Mouse (Mus musculus) embryonic facial prominence, embryonic 14.5 days (tissue): ENCODE results near the gene Mfsd2b. TPM values are rescaled to one million over a fixed set of nuclear protein-coding genes. Genes with fewer than 3 reads are reported as not detected.

Experiments used
- ATAC-seq: fragments of 200-750 bp; cut with Nextera tagmentation; 2 replicates; pipeline ENCODE4 v1.8.0; 2017; ENCODE audit warnings: low read depth, moderate number of reproducible peaks, moderate TSS enrichment
- DNase-seq: peaks from one replicate; pipeline ENCODE4 v3.0.0-alpha.2; 2015; ENCODE audit warnings: low spot score
- H3K27ac ChIP-seq: fragments of 300-500 bp; sonication (generic); replicated peaks from 2 replicates; pipeline ENCODE4 v1.5.1; 2014; ENCODE audit warnings: low read depth, mild to moderate bottlenecking, low read length, moderate library complexity
- H3K27me3 ChIP-seq: fragments of 300-500 bp; sonication (generic); replicated peaks from 2 replicates; pipeline ENCODE4 v1.6.1; 2014; ENCODE audit warnings: low read length; ENCODE audit not compliant: control insufficient read depth, insufficient read depth
- H3K36me3 ChIP-seq: fragments of 300-500 bp; sonication (generic); 2 replicates; pipeline ENCODE4 v1.6.1; 2014; ENCODE audit warnings: low read length, mixed read lengths; ENCODE audit not compliant: control insufficient read depth, insufficient read depth
- H3K4me1 ChIP-seq: fragments of 300-500 bp; sonication (generic); 2 replicates; pipeline ENCODE4 v1.6.1; 2014; ENCODE audit warnings: antibody characterized with exemption, low read length; ENCODE audit not compliant: control insufficient read depth, insufficient read depth
- H3K4me2 ChIP-seq: fragments of 300-500 bp; sonication (generic); 2 replicates; pipeline ENCODE4 v1.6.1; 2014; ENCODE audit warnings: low read depth, mild to moderate bottlenecking, low read length, moderate library complexity, mixed read lengths
- H3K4me3 ChIP-seq: fragments of 300-500 bp; sonication (generic); 2 replicates; pipeline ENCODE4 v1.5.1; 2014; ENCODE audit warnings: low read depth, mild to moderate bottlenecking, low read length
- H3K9ac ChIP-seq: fragments of 300-500 bp; sonication (generic); 2 replicates; pipeline ENCODE4 v1.6.1; 2014; ENCODE audit warnings: low read depth, mild to moderate bottlenecking, low read length, moderate library complexity, mixed read lengths
- H3K9me3 ChIP-seq: fragments of 300-500 bp; sonication (generic); 2 replicates; pipeline ENCODE4 v1.6.1; 2016; ENCODE audit warnings: low read length; ENCODE audit not compliant: control insufficient read depth
- WGBS: fragments of 180-500 bp; shearing (Covaris S2); extraction: QIAGEN DNeasy Blood & Tissue Kit; methylation state at CpG from one replicate; pipeline ENCODE4 v1.1.7; 2014; 5-methylcytosine and 5-hydroxymethylcytosine counted together
- polyA plus RNA-seq: library from polyadenylated mRNA; unstranded; fragments of >200 nt; fragmentation: Nextera tagmentation; extraction: Ambion mirVana; gene quantifications from 2 replicates; pipeline ENCODE4 v1.2.1, GENCODE M21; 2014

Gene Mfsd2b
- polyA plus RNA-seq, 1 experiment from 2014 or later: 0.70 TPM

DNA sequence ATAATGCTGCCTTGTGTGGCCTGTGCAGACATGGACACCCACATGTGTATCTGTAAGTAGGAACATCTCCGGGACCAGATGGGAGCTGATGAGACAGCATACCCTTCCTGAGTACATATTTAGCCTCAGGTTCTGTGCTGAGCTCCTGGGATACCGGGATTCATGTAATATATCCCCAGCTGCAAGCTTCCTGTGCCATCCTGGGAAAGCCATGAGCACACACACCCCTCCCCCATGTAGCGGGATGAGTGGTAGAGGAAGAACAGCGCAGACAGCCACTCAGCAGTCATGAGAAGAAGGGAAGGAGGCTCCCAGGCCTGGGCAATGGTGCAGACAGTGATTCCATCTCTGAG is 9.8 kb downstream of the Mfsd2b start:
- 0 out of 2 replicates have a peak overlapping the region, but pooled peaks have one; percentile 11 for H3K9ac ChIP-seq
- H3K27ac ChIP-seq: peak overlapping the region; percentile 61
- H3K36me3 ChIP-seq: no peaks in the 10 kb centered on the region
- no peak overlapping the region for H3K4me3 ChIP-seq
- peaks cover 13% of the 10 kb centered on the region for H3K4me1 ChIP-seq
- DNase-seq (peak; percentile 22), ATAC-seq (peak; percentile 7; the same call in 1 of the 2 replicates)
- no peak overlapping the region for H3K4me2 ChIP-seq
- H3K9me3 ChIP-seq: no peaks in the 10 kb centered on the region
- WGBS: 62% methylated on average over 4 of the region's 4 CpGs
- no peaks in the 10 kb centered on the region for H3K27me3 ChIP-seq

DNA sequence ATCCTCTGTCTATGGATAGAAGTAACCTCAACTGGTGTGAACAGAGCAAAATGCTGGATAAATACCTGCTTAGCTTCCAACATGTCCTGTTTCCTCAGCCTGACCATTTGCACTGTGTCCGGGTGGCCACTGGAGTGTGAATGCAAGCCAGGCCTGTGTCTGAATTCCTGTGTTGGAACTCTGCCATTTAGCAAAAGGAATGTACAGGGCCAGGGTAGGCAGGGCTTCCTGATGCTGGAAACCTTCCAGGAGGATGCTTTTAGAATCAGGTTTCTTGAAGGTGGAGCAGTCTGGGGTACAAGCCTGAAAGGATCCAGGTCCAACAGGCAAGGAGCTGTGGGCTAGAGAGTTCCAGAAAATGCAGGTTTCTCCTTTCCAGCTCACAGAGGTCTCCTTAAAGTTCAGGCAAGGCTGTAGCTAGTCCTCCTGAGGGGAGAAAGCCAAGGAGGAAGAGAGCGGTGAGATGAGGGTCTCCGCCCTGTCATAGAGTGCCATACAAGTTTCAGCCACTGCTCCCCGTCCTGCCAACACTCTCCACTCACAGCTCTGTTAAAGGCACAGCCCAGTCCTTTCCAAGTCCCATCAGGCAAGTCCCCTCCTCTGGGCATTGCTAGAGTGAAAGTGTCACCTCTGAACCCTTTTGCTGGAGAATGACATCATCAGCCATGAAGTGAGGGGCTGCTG is 10.4 kb downstream of the Mfsd2b start:
- WGBS: 41% methylated on average over 4 of the region's 4 CpGs
- no peaks in the 10 kb centered on the region for H3K9me3 ChIP-seq
- peak; percentile 89 for DNase-seq
- H3K27ac ChIP-seq: peak overlapping the region; percentile 61
- no peaks in the 10 kb centered on the region for H3K36me3 ChIP-seq
- peaks cover 13% of the 10 kb centered on the region for H3K4me1 ChIP-seq
- H3K4me3 ChIP-seq: no peak overlapping the region
- H3K9ac ChIP-seq: 0 out of 2 replicates have a peak overlapping the region, but pooled peaks have one; percentile 11
- peak; percentile 79 for ATAC-seq
- no peak overlapping the region for H3K4me2 ChIP-seq
- H3K27me3 ChIP-seq: no peaks in the 10 kb centered on the region

DNA sequence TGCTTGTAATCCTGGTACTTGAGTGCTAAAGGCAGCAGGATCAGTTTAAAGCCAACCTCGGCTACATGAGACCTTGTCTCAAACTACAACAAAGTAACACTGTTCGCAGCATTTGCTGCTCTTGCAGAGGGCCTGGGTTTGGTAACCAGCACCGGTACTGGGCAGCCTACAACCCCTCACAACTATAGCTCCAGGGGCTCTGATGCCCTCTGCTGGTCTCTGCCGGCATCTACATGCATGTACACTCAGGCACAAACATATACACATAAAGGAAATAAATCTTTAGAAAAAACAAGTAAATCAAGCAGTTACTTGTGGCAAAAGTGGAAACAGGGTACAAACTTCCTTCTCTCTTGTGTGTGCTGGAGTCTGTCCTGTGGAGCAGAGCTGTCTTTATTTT is 11.5 kb downstream of the Mfsd2b start:
- DNase-seq (no peak), ATAC-seq (no peak)
- Histone ChIP-seq H3K27ac (no peak overlapping the region), H3K9me3 (no peaks in the 10 kb centered on the region), H3K9ac (no peak overlapping the region), H3K4me3 (no peak overlapping the region), H3K27me3 (no peaks in the 10 kb centered on the region), H3K4me2 (no peak overlapping the region), H3K36me3 (peaks cover 4% of the 10 kb centered on the region; the same call in 1 of the 2 replicates), H3K4me1 (peaks cover 13% of the 10 kb centered on the region)
- 94% methylated on average over 4 of the region's 4 CpGs for WGBS

DNA sequence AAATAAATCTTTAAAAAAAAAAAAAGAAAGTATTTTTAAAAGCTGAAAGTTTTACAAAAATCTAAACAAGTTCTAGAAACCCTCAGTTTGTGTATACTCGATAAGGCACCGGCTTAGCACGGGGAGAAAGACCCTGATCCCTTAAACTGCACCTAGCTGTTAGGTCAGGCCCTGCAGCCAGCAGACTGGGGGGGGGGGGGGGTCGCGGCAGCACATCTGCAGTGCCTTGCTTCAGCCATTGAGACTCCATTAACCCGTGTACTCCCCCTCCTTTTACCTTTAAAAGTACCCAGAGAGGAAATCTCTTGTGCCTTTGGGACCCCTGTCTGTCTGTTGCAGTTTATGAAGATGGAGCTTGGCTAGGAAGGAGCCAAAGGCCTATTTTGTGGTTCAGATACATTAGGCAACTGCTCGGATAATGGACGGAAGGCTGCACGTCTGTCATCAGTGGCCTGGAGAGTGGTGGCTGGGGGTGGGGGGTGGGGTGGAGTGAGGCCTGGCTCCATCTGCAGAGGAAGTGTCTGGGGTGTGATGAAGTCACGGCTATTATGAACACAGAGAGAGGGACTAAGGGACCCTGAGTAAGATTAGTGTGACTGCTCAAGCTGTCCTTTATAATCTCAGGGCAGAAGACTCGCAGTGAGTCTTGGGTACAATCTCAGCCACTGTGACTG is 14.8 kb downstream of the Mfsd2b start:
- no peak overlapping the region for H3K4me2 ChIP-seq
- peaks cover 11% of the 10 kb centered on the region for H3K4me1 ChIP-seq
- DNase-seq (peak; percentile 24), ATAC-seq (peak; percentile 21; the same call in 1 of the 2 replicates)
- H3K27ac ChIP-seq: no peak overlapping the region
- H3K27me3 ChIP-seq: no peaks in the 10 kb centered on the region
- H3K9me3 ChIP-seq: no peaks in the 10 kb centered on the region
- 34% methylated on average over 11 of the region's 11 CpGs for WGBS
- peaks cover 30% of the 10 kb centered on the region for H3K36me3 ChIP-seq
- no peak overlapping the region for H3K4me3 ChIP-seq
- H3K9ac ChIP-seq: no peak overlapping the region

DNA sequence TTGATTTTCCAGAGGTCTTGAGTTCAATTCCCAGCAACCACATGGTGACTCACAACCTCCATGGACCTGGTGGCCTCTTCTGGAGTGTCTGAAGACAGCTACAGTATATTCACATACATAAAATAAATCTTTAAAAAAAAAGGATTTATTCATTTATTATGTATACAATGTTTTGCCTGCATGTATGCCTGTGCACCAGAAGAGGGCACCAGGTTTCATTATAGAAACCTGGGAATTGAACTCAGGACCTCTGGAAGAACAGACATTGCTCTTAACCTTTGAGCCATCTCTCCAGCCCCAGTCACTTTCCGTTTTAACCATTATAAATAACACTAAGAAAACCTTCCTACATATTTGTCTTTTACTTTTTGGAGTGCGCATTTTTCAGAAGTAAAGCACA is 17.3 kb downstream of the Mfsd2b start:
- H3K4me2 ChIP-seq: no peak overlapping the region
- no peak for DNase-seq
- H3K9ac ChIP-seq: no peak overlapping the region
- ATAC-seq: no peak
- H3K4me1 ChIP-seq: no peaks in the 10 kb centered on the region
- no peaks in the 10 kb centered on the region for H3K9me3 ChIP-seq
- H3K27me3 ChIP-seq: no peaks in the 10 kb centered on the region
- no peak overlapping the region for H3K4me3 ChIP-seq
- 94% methylated on average over 2 of the region's 2 CpGs for WGBS
- no peak overlapping the region for H3K27ac ChIP-seq
- peaks cover 42% of the 10 kb centered on the region for H3K36me3 ChIP-seq

DNA sequence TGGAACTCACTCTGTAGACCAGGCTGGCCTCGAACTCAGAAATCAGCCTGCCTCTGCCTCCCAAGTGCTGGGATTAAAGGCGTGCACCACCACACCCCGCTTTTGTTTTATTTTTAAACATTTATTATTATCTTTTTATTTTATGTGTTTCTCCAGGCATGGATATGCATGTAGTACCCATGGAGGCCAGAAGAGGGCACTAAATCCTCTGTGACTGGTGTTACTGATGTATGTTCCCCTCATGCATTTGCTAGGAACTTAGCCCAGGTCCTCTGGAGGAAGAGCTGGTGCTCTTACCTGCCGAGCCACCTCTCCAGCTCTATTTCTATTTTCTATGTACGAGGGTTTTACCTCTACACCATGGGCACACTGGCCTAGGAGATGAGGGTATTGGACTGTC is 18.0 kb downstream of the Mfsd2b start:
- Histone ChIP-seq H3K36me3 (peaks cover 45% of the 10 kb centered on the region), H3K4me3 (no peak overlapping the region), H3K9ac (no peak overlapping the region), H3K4me1 (no peaks in the 10 kb centered on the region), H3K9me3 (no peaks in the 10 kb centered on the region), H3K4me2 (no peak overlapping the region), H3K27ac (no peak overlapping the region), H3K27me3 (no peaks in the 10 kb centered on the region)
- DNase-seq: no peak
- WGBS: 95% methylated on average over 5 of the region's 5 CpGs
- no peak for ATAC-seq

DNA sequence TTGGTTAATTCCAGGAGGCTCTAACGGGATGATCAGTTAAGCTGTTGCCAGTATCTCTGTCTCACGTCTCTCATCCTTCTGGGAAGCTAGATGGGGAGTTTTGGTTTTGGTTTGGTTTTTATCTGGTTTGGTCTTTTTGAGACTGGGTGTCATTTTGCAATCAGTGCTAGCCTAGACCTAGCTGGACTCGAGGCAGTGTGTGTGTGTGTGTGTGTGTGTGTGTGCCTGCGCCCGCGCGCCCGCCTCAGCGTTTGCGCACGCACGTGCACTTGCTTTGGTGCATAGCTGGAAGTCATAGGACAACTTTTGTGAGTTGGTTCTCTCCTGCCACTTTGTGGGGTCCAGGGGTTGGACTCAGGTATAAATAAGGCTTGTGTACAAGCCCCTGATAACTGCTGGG is 30.4 kb downstream of the Mfsd2b start:
- Histone ChIP-seq H3K36me3 (peaks cover under 1% of the 10 kb centered on the region; the same call in 1 of the 2 replicates), H3K4me3 (peak overlapping the region; percentile 66), H3K27me3 (no peaks in the 10 kb centered on the region), H3K27ac (peak overlapping the region; percentile 69; the same call in 1 of the 2 replicates), H3K9me3 (no peaks in the 10 kb centered on the region), H3K4me1 (peaks cover 5% of the 10 kb centered on the region; the same call in 1 of the 2 replicates), H3K4me2 (peak overlapping the region; percentile 61), H3K9ac (peak overlapping the region; percentile 68)
- peak; percentile 51 for ATAC-seq
- peak; percentile 63 for DNase-seq
- under 1% methylated on average over 12 of the region's 12 CpGs for WGBS

DNA sequence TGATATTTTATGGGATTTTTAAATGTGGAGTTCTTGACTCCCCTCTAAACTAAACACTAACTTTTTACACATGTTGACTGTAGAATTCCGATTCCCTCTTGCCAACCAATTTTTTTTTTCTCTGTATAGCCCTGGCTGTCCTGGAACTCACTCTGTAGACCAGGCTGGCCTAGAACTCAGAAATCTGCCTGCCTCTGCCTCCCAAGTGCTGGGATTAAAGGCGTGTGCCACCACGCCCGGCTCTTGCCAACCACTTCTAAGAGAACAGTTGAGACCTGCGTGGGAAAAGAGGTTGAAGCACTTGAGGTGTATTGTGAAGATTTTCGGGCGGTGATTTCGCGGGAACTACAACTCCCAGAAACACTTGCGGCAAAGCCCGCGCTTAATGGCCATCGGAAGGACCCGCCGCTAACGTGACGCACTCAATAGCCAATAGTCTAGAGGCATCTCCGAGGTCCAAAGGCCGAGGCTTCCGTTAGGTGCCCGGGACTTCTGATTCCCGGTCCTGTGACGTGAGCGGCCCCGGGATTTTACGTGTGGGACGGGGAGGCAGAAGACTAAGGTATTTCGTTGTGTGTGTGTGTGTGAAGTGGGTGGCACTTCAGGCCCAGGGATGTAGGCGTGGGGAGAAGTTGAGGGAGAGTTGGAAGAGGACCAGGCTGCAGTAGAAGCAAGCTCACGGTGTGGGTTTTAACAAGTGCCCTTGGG is 31.1 kb downstream of the Mfsd2b start, which contains the start of gene Wdcp:
Wdcp (plus strand) TSS at position 414 of the 708 bp plus-strand sequence.
- Histone ChIP-seq H3K9me3 (no peaks in the 10 kb centered on the region), H3K9ac (peak within 1 kb of the TSS; percentile 68), H3K36me3 (no peaks in the 10 kb centered on the region), H3K4me2 (peak within 1 kb of the TSS; percentile 61), H3K27me3 (no peaks in the 10 kb centered on the region), H3K4me1 (peaks cover 5% of the 10 kb centered on the region; the same call in 1 of the 2 replicates), H3K4me3 (peak within 1 kb of the TSS; percentile 66), H3K27ac (peak within 1 kb of the TSS; percentile 69; the same call in 1 of the 2 replicates)
- ATAC-seq (peak; percentile 93), DNase-seq (peak; percentile 98)
- WGBS: under 1% methylated on average over 30 of the region's 30 CpGs
